Mouse (Mus musculus) erythroblast, embryonic 14.5 days (primary cell): ENCODE results near the gene Hoxa7.

Experiments used
- GATA1 ChIP-seq: IDR thresholded peaks from 2 replicates; pipeline ENCODE4 v1.6.1; 2012; ENCODE audit warnings: low read length, inconsistent platforms, mixed read lengths
- TAL1 ChIP-seq: IDR thresholded peaks from 3 replicates; pipeline ENCODE4 v1.6.1; 2012; ENCODE audit warnings: low read length, inconsistent platforms, mixed read lengths

GRCm38 (mm10) chr6:52186500-52186899, 35.2 kb downstream of the Hoxa7 start:
- TF ChIP-seq GATA1 (no peak), TAL1 (no peak)
